Mouse (Mus musculus) cerebellum, adult 9-10 months (tissue): ENCODE measurements at regions not wholly inside any gene's neighbourhood (a gene's known extent, or its start where the extent isn't known, plus 50 kb on each side); places are given as distances from the start of the nearest gene placed in this dataset.
A peak's percentile ranks its signal among the peaks of the same experiment; 100 is the strongest.

ENCODE experiments used
- DNase-seq: peaks from one replicate; pipeline ENCODE4 v3.0.0; 2022

DNA sequence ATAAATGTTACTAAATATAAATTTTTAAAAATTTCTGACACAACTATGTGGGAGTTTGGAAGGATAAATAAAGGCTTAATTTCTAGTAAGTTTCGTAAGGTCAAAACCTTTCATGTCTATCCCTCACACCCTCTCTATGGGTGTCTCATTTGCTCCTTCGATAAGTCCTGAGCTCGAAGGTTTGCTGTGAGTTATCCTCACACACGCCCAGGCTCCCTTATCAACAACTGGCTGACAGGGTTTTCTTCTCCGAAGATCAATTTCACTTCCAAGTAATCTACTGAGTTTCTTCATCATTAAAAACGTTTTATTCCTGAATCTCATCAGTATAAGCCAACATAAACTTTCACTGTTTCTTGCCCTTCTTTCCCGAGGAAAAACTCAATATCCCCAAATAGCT lies 416.0 kb upstream of the Nudt12 start:
- no peak for DNase-seq

DNA sequence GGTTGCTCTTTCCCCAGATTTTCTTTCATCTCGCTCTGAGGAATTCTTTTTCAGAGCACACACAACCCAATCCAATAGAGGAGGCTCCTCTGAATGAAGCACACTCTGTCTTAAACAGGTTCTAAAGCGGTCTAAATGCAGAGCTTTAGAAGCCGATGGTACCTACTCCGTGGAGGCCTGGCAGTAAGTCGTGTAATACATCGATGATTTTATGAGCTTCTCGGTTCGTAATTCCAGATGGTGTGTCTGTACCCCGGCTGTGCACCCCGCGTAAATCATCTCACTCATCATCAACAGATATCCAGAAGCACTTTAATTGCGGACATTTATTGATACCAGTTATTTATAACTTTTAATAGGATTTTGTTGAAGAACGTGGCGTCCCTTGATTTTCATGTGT lies 408.3 kb upstream of the Nudt12 start:
- DNase-seq, result no peak

DNA sequence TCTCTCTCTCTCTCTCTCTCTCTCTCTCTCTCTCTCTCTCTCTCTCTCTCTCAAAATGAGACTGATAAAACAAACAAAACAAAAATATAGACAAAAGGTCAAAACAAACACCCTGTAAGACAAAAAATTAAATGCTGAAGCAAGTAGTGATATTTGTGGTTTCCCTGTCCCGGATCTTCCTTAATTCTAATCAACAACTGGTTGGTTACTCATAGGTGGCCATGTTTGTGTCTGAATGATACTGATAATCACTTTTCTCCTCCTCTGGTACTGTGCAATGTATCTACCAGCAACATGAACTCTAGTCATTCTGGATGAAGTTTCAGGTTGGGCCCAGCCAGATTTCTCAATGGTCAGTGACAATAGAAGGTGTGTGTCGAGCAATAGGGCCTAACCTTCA lies 396.1 kb upstream of the Nudt12 start:
- no peak for DNase-seq

DNA sequence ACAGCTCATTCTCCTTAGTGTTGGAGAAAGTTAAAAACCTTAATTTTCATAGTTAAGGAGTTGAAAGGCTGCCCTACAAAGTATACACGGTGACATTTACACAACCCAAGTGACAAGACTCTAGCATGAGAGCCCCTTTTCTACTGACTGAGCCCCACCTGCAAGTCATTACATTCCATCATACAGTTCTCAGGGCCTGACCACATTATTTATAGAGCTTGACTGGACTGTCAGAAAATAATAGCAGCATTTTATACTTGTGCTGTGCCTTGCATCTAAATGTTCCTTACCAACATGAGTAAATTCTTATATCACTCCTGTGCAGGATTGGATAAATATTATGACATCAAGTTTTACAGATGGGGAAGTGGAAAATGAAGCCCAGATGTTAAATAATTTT lies 391.4 kb upstream of the Nudt12 start:
- no peak for DNase-seq

DNA sequence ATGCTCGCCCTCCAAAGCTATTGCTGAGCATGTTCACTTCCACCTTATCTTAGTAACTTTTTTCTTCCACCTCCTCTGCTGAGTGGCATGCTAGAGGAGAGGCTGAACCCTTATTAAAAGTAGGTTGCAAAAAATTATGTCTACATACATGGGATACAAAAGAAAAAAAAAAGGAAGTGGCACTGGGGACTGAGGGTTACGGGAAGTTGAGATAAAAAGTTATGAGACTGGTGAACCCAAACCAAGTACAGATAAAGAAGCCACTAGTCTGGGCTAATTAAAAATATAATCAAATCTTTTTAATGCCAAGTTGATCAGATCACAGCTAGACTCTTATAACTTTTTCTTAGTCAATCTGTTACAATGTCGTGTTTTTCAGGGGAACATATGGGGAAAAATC lies 384.2 kb upstream of the Nudt12 start:
- no peak for DNase-seq

DNA sequence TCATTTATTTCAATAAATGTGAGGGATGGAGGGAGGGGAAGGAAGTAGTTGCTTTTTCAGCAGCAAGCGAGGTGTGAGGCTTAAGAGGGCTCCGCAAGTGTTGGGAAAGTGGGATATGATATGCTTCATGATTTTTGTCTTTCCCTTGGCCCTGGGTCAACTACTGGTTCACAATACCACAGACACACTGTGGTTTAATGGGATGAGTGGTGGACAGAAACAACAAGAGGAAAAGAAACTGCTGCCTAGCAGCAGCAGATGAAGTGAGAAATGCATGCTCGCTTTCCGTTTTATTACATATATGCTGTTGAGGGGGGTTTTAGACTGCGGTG lies 369.9 kb upstream of the Nudt12 start:
- DNase-seq, result no peak

DNA sequence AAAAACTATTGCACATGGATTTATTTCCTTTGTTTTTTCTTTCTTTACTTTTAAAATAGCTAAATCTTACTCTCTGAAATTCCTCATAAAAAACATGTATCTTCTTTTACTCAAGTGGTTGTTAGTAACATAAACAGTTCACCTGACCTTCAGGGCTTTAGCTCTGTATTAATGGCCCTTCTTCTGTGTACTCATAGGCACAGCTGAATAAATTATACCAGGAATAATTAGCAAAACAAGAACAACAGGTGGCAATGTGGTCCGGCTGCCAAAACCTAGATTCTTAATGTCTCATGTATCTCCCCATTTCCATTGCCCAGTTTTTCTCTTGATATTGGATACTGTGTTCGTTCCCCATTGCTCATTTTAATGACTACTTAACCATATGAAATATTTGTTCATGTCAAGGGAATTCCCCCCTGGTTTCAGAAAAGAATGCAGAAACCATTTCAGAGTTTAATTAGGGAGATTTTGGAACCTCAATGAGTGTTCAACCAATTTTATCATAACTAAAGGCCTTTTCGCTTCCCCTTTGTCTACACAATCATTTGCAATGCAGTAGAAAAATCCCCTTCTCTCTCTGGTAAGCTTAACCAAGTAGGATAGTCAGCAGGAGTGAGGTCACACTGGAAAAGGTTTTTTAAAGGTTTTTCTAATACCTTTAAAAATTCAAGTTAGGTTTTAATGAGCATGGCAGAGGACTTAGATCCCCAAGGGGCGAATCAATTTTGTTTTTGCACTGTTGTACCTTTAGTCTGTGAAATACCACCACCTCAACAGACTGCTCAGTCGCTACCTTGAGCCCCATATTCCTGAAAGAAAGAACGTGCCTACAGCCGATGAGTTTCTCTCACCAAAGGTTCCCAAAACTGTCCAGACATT lies 369.3 kb upstream of the Nudt12 start:
- no peak for DNase-seq

DNA sequence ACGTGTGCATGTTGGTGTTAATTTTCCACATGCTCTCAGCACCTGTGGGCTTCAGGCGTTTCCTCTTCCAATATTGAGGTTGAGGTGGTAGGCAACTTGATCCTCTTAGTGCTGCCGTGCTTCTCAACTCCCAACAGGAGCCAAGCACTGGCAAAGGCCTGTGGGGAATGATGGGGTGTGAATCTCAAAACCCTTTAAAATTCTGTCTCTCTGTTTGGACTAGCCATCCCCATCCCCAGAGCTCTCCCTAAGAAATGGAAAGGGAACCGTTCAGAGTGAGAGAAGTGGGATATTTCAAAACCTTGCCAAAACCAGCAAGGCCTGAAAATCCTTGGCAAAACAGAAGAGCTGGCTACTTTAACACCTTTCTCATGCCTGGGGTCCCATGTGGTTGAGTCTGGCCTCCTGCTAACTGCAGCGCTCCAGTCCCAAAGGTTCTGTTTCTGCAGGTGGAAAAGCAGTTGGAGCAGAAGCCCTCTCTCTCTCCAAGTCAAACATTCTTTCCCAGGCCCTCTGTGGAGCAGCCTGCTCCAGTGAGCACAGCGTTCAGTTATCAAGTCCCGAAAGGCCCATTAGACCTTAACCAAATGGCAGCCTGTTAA lies 360.4 kb upstream of the Nudt12 start:
- DNase-seq, result no peak

DNA sequence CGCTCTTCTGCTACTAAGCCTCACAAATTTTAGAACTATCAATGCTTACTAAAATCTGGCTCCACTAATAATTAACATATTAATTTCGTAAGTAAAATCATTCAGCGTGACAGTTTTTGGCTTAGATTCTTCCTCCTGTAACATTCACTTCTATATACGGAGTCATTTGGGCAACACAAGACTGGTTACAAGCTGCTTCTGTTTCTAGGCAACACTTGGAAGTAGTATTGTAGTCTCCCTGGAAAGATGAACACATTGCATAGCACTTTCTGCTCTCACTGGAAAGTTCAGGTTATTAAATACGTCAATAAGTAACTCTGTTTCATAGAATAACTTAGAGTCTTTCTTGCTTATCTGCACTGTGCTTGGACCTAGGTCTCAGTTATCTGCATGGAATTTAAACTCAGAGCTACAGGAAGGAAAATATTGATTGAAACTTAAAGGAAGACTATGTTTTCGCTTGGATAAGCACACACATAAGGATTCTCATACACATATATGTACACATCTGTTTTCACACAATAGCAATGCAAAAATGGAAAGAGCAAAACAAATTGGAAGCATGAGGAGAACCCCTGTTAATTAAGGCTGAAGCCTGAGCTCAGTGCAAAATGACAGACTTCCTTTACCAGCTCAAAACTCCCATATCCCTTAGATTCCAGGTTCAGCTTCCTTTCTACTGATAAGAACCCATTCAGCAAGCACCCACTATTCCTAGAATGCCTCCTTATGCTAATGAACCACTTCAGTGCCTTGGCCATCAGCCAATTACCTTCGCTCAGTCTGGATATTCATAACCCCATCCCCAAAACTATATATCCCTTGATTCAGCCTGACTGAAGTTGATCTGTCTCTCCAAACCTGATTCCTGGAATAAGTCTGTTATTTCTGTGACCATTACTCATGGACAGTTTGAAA lies 356.7 kb upstream of the Nudt12 start:
- DNase-seq, result no peak

DNA sequence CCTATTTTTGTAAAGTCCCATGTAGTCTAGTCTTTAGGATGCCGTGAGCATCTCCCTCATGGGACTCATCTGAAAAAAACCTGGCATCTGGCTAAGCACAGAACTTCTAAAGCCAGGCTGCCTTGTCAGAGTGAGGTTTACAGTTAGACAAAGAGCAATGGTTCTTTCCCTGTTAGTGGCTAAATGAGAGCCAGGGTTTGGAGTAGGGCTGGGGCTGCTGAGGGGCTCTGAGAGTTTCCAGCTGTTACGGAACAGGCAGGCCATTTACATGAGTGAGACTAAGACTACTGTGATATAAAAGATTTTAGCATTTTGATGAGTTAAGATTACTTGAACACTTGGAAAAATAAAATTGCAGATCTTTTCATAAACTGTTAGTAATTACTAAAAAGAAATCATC lies 352.2 kb upstream of the Nudt12 start:
- DNase-seq, result no peak

DNA sequence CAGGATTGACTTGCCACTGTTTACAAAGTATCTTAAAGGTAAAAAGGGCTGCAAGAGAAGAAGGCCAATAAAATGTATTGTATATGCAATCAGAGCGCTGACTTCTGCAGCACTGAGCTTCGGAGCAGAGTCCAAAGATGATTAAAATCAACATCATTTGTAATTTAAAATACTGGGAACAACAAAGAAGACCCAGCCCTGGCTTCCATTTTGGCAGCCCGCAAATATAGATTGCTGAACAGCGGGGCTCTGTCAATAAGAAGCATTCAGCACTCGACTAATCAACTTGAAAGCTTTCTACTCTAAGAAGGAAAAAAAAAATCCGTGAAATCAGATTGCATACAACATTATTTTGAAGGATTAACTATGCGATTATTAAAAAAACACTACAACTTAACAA lies 348.9 kb upstream of the Nudt12 start:
- no peak for DNase-seq

DNA sequence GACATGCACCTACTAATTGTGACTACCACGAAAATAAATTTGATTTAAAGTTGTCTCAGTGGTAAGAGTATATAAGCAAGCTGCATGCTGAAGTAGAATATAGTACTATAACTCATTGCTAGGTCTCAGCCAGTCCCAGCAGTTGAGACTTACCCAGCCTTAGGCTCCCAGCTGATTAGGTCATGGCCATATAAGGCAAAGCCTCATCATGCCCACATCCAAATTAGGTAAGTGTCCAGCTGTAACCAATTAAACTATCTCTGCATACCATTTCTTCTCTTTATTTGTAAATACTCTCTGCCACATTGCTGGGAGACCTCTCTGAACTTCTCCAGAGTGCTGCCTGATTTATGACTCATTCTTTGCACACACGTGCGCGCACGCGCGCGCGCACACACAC lies 347.9 kb upstream of the Nudt12 start:
- DNase-seq, result no peak

DNA sequence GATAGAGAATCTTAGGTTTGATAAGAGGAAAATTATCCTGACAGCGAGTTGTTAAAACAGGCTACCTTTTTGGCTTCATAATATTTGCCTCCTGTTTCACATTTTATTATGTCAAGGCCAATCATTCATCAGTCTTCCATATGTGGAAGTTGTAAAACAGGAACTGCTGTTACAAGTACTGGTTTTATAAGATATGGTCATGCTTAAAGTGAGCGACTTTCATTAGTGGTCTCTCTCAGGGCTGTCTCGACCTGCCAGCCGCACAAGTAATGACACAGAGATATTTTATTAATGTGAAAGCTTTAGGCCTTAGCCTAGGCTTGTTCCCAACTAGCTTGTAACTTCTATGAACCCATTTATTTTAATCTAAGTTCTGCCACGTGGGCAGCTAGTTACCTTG lies 346.3 kb upstream of the Nudt12 start:
- DNase-seq, result no peak

DNA sequence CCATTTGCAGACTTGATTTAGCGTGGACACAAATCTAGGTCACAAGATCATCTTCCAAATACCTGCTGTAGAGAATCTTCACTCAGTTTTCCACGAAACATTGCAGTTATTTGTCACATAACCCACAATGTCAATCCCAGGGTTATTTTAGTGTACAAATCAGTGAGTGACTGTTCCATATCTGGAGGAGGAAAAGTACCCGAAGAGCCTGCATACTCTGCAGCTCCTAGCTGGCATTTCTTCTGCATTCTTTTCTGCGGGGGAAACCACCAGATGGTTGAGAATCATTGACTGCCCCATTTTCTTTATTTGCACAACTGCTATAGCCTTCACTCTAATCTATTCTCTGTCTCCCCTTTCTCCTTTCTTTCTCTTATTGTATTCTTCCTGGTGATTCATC lies 332.4 kb upstream of the Nudt12 start:
- no peak for DNase-seq

DNA sequence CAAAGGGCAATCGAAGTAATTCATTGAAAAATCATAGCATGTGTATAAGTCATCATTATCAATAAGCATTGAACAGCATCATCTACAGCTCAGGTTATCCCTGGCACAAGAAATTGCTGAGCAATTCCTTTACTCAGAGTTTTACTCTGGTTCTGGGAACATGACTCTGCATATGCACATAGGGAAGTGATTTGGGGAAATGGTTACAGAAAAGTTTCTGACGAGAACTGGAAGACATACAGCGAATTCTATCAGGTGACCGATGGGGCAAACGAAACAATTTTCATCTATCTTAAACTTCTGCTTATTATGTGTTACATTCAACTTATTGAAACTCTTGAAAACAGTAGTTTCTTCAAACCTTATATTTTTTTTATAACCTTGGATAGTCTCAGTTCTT lies 284.8 kb upstream of the Nudt12 start:
- no peak for DNase-seq

DNA sequence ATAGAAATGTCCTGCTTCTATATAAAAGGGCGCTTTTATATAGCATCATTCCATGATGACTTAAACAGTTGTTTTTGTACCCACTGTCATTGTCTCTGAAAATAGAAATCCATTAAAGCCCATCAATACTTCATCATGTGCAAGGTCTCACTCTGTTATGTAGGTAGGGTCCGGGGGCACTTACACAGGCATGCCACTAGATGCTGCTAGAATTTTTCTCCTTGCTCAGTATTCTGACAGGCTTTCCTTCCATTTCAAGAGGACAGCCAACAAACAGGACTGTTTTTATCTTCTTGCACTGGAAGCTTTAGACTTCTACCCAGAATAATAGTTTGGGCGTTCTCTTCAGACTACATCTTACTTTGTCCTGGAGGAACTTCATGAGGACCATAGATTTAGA lies 268.2 kb upstream of the Nudt12 start:
- peak; percentile 0 for DNase-seq

DNA sequence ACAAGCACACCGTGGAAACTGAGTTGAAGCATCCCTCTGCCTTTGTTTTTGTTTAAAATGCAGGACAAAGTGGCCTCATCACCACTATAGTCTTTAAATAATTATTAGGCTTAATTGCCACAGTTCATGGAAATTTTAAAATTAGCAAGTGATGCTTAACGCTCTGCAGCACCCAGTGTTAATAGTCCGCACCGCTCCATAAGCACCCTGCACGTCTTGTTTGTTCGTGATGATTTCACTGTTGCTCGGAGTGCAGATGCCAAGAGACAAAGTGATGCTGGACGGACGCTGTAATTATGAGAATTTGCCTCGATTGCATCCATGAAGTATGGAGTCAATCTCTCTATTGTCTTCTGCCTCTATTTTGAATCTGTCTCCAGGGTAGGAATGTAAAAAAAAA lies 266.6 kb upstream of the Nudt12 start:
- no peak for DNase-seq

DNA sequence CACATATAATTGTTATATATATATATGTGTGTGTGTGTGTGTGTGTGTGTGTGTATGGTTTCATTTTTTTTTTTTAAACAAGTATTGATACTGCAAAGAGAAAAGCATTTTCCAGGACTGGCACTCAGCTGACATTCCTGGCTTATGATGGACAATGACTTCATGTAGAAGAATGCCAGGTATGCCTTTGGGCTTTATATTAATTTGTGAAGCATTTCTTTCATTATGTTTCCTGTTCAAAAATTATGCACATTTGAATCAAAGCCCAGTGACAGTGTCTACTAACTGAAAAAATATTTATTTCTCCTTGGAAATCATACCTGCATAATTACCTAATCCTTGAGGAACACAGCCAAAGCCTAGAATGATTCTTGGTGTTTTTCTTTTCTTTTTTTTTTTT lies 256.4 kb upstream of the Nudt12 start:
- no peak for DNase-seq

DNA sequence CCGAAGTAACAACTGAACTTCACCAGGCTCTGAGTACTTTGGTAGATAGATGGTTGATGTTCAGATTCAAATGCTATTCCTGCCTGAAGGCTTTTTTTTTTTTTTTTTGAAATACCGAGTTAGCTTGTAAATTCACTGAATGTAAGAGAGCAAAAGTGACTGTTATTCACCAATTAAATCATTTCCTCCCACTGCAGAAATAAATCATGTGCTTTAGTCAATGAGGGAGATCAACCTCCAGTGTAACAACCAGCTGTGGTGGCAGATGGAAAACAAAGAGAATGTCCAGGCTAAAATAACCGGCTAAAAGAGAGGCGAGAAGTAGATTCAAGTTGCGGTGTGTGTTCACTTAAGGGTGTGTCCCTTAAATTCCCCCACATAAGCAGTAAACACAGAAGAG lies 235.8 kb upstream of the Nudt12 start:
- no peak for DNase-seq

DNA sequence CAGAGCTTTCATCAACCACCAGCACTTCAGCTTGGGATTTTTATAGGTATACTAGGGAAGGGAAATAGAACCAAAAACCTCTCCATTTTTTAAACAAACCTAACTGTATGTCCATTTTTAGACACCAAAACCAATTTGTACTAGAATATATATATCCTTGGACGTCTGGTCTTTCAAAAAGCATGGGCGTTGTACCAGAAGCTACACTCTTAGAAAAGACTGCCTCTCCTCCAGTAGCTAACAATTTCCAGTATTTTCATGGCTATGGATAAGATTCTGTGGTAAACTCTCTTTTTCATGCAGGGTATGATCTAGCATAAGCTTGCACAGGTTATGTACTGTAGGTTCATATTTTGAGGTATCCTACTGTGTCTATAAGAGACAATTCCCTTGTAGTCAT lies 219.1 kb upstream of the Nudt12 start:
- DNase-seq, result no peak
